Mouse (Mus musculus): ENCODE measurements around the gene Ell2. TPM values are rescaled to one million over a fixed set of nuclear protein-coding genes. Genes with fewer than 3 reads are reported as not detected.

The Ell2 gene
- polyA plus RNA-seq, 1 experiment from 2014 or later = 0.79 TPM

- ATAC-seq (no peak), DNase-seq (ENCODE audit: low spot score) (no peak)
- Histone ChIP-seq H3K4me3 (ENCODE audit: low read depth, low read length) (no peak overlapping the region), H3K27ac (ENCODE audit: low read depth, low read length) (no peak overlapping the region), H3K9ac (ENCODE audit: low read length) (no peak overlapping the region), H3K36me3 (ENCODE audit: control insufficient read depth, insufficient read depth, low read length) (no peaks in the 10 kb centered on the region), H3K4me2 (ENCODE audit: low read length) (no peak overlapping the region), H3K9me3 (replicated peaks; ENCODE audit: control insufficient read depth, low read length) (no peaks in the 10 kb centered on the region), H3K4me1 (ENCODE audit: control insufficient read depth, insufficient read depth, low read length) (no peaks in the 10 kb centered on the region), H3K27me3 (replicated peaks; ENCODE audit: control insufficient read depth, insufficient read depth, low read length) (no peaks in the 10 kb centered on the region)
- WGBS = 91% methylated on average over 3 of the region's 3 CpGs
These were observed 32.4 kb downstream of the Ell2 start for GRCm38 (mm10) chr13:75738957-75739356.

- ATAC-seq (no peak), DNase-seq (ENCODE audit: low spot score) (no peak)
- H3K36me3 ChIP-seq (ENCODE audit: control insufficient read depth, insufficient read depth, low read length) = no peaks in the 10 kb centered on the region
- WGBS = 84% methylated on average over 3 of the region's 3 CpGs
- H3K27me3 ChIP-seq (replicated peaks; ENCODE audit: control insufficient read depth, insufficient read depth, low read length) = no peaks in the 10 kb centered on the region
- H3K9ac ChIP-seq (ENCODE audit: low read length) = no peak overlapping the region
- no peaks in the 10 kb centered on the region for H3K4me1 ChIP-seq (ENCODE audit: control insufficient read depth, insufficient read depth, low read length)
- H3K27ac ChIP-seq (ENCODE audit: low read depth, low read length) = no peak overlapping the region
- no peak overlapping the region for H3K4me2 ChIP-seq (ENCODE audit: low read length)
- H3K4me3 ChIP-seq (ENCODE audit: low read depth, low read length) = no peak overlapping the region
- H3K9me3 ChIP-seq (replicated peaks; ENCODE audit: control insufficient read depth, low read length) = no peaks in the 10 kb centered on the region
These were observed 33.5 kb downstream of the Ell2 start for GRCm38 (mm10) chr13:75740018-75740417.

GRCm38 (mm10) chr13:75741119-75741518 lies 34.6 kb downstream of the Ell2 start:
- WGBS = 89% methylated on average over 3 of the region's 3 CpGs
- Histone ChIP-seq H3K9me3 (replicated peaks; ENCODE audit: control insufficient read depth, low read length) (no peaks in the 10 kb centered on the region), H3K4me1 (ENCODE audit: control insufficient read depth, insufficient read depth, low read length) (no peaks in the 10 kb centered on the region), H3K4me2 (ENCODE audit: low read length) (no peak overlapping the region), H3K27ac (ENCODE audit: low read depth, low read length) (no peak overlapping the region), H3K27me3 (replicated peaks; ENCODE audit: control insufficient read depth, insufficient read depth, low read length) (no peaks in the 10 kb centered on the region), H3K36me3 (ENCODE audit: control insufficient read depth, insufficient read depth, low read length) (no peaks in the 10 kb centered on the region), H3K4me3 (ENCODE audit: low read depth, low read length) (no peak overlapping the region), H3K9ac (ENCODE audit: low read length) (no peak overlapping the region)
- ATAC-seq (no peak), DNase-seq (ENCODE audit: low spot score) (no peak)

GRCm38 (mm10) chr13:75741736-75742729 lies 35.5 kb downstream of the Ell2 start:
- Histone ChIP-seq H3K27me3 (replicated peaks; ENCODE audit: control insufficient read depth, insufficient read depth, low read length) (no peaks in the 10 kb centered on the region), H3K27ac (ENCODE audit: low read depth, low read length) (no peak overlapping the region), H3K9me3 (replicated peaks; ENCODE audit: control insufficient read depth, low read length) (no peaks in the 10 kb centered on the region), H3K9ac (ENCODE audit: low read length) (no peak overlapping the region), H3K4me2 (ENCODE audit: low read length) (no peak overlapping the region), H3K4me3 (ENCODE audit: low read depth, low read length) (no peak overlapping the region), H3K4me1 (ENCODE audit: control insufficient read depth, insufficient read depth, low read length) (no peaks in the 10 kb centered on the region), H3K36me3 (ENCODE audit: control insufficient read depth, insufficient read depth, low read length) (no peaks in the 10 kb centered on the region)
- WGBS = 75% methylated on average over 12 of the region's 12 CpGs
- no peak for ATAC-seq
- no peak for DNase-seq (ENCODE audit: low spot score)

- 97% methylated on average over 3 of the region's 3 CpGs for WGBS
- DNase-seq (ENCODE audit: low spot score) (no peak), ATAC-seq (no peak)
- Histone ChIP-seq H3K9ac (ENCODE audit: low read length) (no peak overlapping the region), H3K27me3 (replicated peaks; ENCODE audit: control insufficient read depth, insufficient read depth, low read length) (no peaks in the 10 kb centered on the region), H3K36me3 (ENCODE audit: control insufficient read depth, insufficient read depth, low read length) (no peaks in the 10 kb centered on the region), H3K4me1 (ENCODE audit: control insufficient read depth, insufficient read depth, low read length) (no peaks in the 10 kb centered on the region), H3K4me3 (ENCODE audit: low read depth, low read length) (no peak overlapping the region), H3K4me2 (ENCODE audit: low read length) (no peak overlapping the region), H3K27ac (ENCODE audit: low read depth, low read length) (no peak overlapping the region), H3K9me3 (replicated peaks; ENCODE audit: control insufficient read depth, low read length) (no peaks in the 10 kb centered on the region)
These were observed 36.4 kb downstream of the Ell2 start for GRCm38 (mm10) chr13:75742970-75743369.

GRCm38 (mm10) chr13:75744065-75744464 lies 37.5 kb downstream of the Ell2 start:
- H3K27me3 ChIP-seq (replicated peaks; ENCODE audit: control insufficient read depth, insufficient read depth, low read length) = no peaks in the 10 kb centered on the region
- H3K36me3 ChIP-seq (ENCODE audit: control insufficient read depth, insufficient read depth, low read length) = no peaks in the 10 kb centered on the region
- DNase-seq (ENCODE audit: low spot score) (no peak), ATAC-seq (no peak)
- 91% methylated on average over 4 of the region's 4 CpGs for WGBS
- no peaks in the 10 kb centered on the region for H3K9me3 ChIP-seq (replicated peaks; ENCODE audit: control insufficient read depth, low read length)
- H3K27ac ChIP-seq (ENCODE audit: low read depth, low read length) = no peak overlapping the region
- H3K4me1 ChIP-seq (ENCODE audit: control insufficient read depth, insufficient read depth, low read length) = no peaks in the 10 kb centered on the region
- H3K4me2 ChIP-seq (ENCODE audit: low read length) = no peak overlapping the region
- no peak overlapping the region for H3K4me3 ChIP-seq (ENCODE audit: low read depth, low read length)
- no peak overlapping the region for H3K9ac ChIP-seq (ENCODE audit: low read length)

- Histone ChIP-seq H3K27ac (ENCODE audit: low read depth, low read length) (no peak overlapping the region), H3K36me3 (ENCODE audit: control insufficient read depth, insufficient read depth, low read length) (no peaks in the 10 kb centered on the region), H3K4me3 (ENCODE audit: low read depth, low read length) (no peak overlapping the region), H3K9me3 (replicated peaks; ENCODE audit: control insufficient read depth, low read length) (no peaks in the 10 kb centered on the region), H3K9ac (ENCODE audit: low read length) (no peak overlapping the region), H3K27me3 (replicated peaks; ENCODE audit: control insufficient read depth, insufficient read depth, low read length) (no peaks in the 10 kb centered on the region), H3K4me2 (ENCODE audit: low read length) (no peak overlapping the region), H3K4me1 (ENCODE audit: control insufficient read depth, insufficient read depth, low read length) (no peaks in the 10 kb centered on the region)
- DNase-seq (ENCODE audit: low spot score) (no peak), ATAC-seq (no peak)
These were observed 38.8 kb downstream of the Ell2 start for GRCm38 (mm10) chr13:75745328-75745727.

GRCm38 (mm10) chr13:75747265-75747664 lies 40.7 kb downstream of the Ell2 start:
- H3K4me2 ChIP-seq (ENCODE audit: low read length) = no peak overlapping the region
- H3K27me3 ChIP-seq (replicated peaks; ENCODE audit: control insufficient read depth, insufficient read depth, low read length) = no peaks in the 10 kb centered on the region
- WGBS = 91% methylated on average over 3 of the region's 3 CpGs
- H3K4me3 ChIP-seq (ENCODE audit: low read depth, low read length) = no peak overlapping the region
- no peaks in the 10 kb centered on the region for H3K4me1 ChIP-seq (ENCODE audit: control insufficient read depth, insufficient read depth, low read length)
- DNase-seq (ENCODE audit: low spot score) (no peak), ATAC-seq (no peak)
- H3K9me3 ChIP-seq (replicated peaks; ENCODE audit: control insufficient read depth, low read length) = no peaks in the 10 kb centered on the region
- H3K9ac ChIP-seq (ENCODE audit: low read length) = no peak overlapping the region
- no peak overlapping the region for H3K27ac ChIP-seq (ENCODE audit: low read depth, low read length)
- no peaks in the 10 kb centered on the region for H3K36me3 ChIP-seq (ENCODE audit: control insufficient read depth, insufficient read depth, low read length)

- no peaks in the 10 kb centered on the region for H3K27me3 ChIP-seq (replicated peaks; ENCODE audit: control insufficient read depth, insufficient read depth, low read length)
- no peaks in the 10 kb centered on the region for H3K9me3 ChIP-seq (replicated peaks; ENCODE audit: control insufficient read depth, low read length)
- 94% methylated on average over 7 of the region's 7 CpGs for WGBS
- H3K4me2 ChIP-seq (ENCODE audit: low read length) = no peak overlapping the region
- no peak overlapping the region for H3K9ac ChIP-seq (ENCODE audit: low read length)
- no peak overlapping the region for H3K27ac ChIP-seq (ENCODE audit: low read depth, low read length)
- H3K4me1 ChIP-seq (ENCODE audit: control insufficient read depth, insufficient read depth, low read length) = no peaks in the 10 kb centered on the region
- DNase-seq (ENCODE audit: low spot score) (no peak), ATAC-seq (no peak)
- H3K4me3 ChIP-seq (ENCODE audit: low read depth, low read length) = no peak overlapping the region
- H3K36me3 ChIP-seq (ENCODE audit: control insufficient read depth, insufficient read depth, low read length) = no peaks in the 10 kb centered on the region
These were observed 42.1 kb downstream of the Ell2 start for GRCm38 (mm10) chr13:75748685-75749084.
